Mouse (Mus musculus) layer of hippocampus, adult 2 months (tissue): ENCODE results near the gene Msmp. TPM values are rescaled to one million over a fixed set of nuclear protein-coding genes. Genes with fewer than 3 reads are reported as not detected.

Experiments
- DNase-seq, 2 experiments: peaks; one replicate each; pipeline ENCODE4 v3.0.0; 2022; ENCODE audit warnings: low spot score in 2 of 2
- H3K27ac ChIP-seq: fragments of 200-600 bp; 2 replicates; pipeline ENCODE4 v1.8.1; 2022
- H3K4me3 ChIP-seq: fragments of 200-600 bp; 2 replicates; pipeline ENCODE4 v1.8.1; 2022; ENCODE audit warnings: mild to moderate bottlenecking
- CTCF ChIP-seq: fragments of 200-600 bp; conservative IDR thresholded peaks from 2 replicates; pipeline ENCODE4 v1.8.1; 2022; ENCODE audit warnings: antibody characterized with exemption, mild to moderate bottlenecking, moderate library complexity
- long read RNA-seq, 2 experiments: library from polyadenylated mRNA; stranded (forward); transcript quantifications; one replicate each; pipeline ENCODE4 v2.0.0; 2021; ENCODE audit warnings: borderline mapping rate in 2 of 2
- total RNA-seq, 2 experiments: library from RNA; stranded (reverse); gene quantifications; 2 replicates each; pipeline ENCODE4 v1.2.3; 2021

Gene Msmp
- not detected for total RNA-seq
- long read RNA-seq, experiment 1: 0 reads
- long read RNA-seq, experiment 2: 0 reads

DNA sequence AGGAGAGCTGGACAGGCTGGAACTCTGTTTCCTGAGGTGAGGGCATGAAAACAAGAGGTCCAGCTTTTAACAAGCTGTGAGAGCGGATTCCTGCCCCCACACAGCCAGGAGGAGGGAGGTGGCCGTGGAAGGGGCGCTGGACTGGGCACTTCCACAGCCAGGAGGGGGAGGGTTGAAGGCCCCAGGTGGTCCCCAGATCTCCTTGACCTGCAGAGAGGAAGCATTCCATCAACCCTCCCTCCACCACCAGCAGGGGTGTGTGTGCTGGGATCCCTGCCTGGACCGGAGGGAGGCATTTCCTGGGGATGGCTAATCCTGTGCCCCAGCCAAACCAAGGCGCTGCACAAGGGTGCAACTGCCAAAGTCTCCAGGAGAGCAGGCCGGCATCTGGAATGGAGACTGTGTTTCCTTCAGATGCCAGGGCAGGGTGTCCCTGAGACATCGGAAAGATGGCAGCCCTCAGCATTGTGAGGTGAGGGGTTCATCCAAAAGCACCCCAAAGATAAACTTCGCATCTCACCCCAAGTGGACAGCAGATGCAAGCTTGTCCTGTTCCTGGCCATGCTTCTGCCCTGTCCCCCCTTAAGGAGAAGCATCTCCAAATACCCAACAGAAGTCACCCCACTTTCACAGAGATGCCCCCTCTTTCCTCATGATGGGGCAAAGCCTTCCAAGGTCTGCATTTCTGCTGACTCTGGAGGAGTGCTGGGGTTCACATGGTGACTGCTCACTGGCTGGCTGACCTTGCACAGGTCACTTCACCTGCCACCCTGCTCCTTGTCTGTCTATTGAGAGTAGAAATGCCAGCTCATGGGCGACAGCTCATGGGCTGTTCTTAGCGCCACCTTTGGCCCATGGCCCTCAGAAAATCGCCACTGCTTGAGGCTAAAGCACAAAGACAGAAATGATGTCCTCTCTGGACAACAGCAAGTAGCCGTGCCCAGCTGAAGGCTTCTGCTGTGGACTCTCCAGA lies at the start of gene Msmp:
Gene Msmp, minus strand, starts transcription at position 51 of the 973 bp plus-strand sequence.
- no peak within 1 kb of the TSS for H3K27ac ChIP-seq
- no peak; the same call in 1 of the 2 replicates for TF ChIP-seq CTCF
- no peak within 1 kb of the TSS for H3K4me3 ChIP-seq
- no peak for DNase-seq

DNA sequence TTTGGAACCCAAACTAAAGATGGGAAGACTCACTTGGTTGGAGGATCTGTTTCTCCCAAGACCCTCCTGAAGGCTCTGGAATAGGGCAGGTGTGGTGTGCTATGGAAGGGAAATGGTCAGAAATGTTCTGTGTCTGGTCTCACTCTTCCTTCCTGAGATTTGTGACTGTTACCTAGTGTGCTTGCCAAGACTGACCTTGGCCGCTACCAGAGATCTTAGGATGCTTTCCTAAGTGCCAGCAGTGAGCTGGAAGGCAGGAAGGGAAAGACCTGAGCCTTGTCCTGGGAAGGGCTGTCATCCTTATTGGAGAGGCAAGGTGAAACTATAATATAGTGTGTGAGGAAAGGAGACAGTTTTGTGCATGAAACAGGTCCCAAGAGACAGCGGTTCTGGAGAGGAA lies 49.4 kb upstream of the Msmp start:
- no peak for TF ChIP-seq CTCF
- Histone ChIP-seq H3K4me3 (no peak overlapping the region), H3K27ac (no peak overlapping the region)
- no peak for DNase-seq

DNA sequence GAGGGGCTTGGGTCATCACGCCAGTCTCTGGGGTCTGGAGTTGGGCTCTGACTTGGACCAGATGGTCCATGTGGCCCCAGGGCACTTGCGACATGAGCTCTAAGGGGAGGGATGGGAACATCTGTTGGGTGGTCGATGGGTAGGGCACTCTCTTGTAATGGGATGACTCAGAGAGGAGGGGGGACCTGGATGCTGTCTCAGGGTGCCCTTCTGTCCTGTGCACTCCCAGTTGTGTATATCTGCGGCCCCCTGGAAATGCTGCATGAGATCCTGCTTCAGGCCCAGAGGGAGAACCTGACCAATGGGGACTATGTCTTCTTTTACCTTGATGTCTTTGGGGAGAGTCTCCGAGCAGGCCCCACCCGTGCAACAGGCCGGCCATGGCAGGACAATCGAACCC lies 49.0 kb upstream of the Msmp start:
- no peak overlapping the region for H3K27ac ChIP-seq
- no peak for TF ChIP-seq CTCF
- no peak overlapping the region for H3K4me3 ChIP-seq
- no peak for DNase-seq

- H3K4me3 ChIP-seq: peak overlapping the region; percentile 82
- H3K27ac ChIP-seq: peak overlapping the region; percentile 95
- no peak for TF ChIP-seq CTCF
- no peak for DNase-seq
Measured at GRCm38 (mm10) chr4:43631956-43632920, 47.9 kb upstream of the Msmp start.

- H3K27ac ChIP-seq: peak within 1 kb of the TSS; percentile 95
- TF ChIP-seq CTCF: no peak
- peak within 1 kb of the TSS; percentile 82 for H3K4me3 ChIP-seq
- DNase-seq: no peak
Measured at GRCm38 (mm10) chr4:43631046-43631955, 47.0 kb upstream of the Msmp start, which contains the start of gene Npr2. Gene Npr2, plus strand, starts transcription at chr4:43631935.

- peak overlapping the region; percentile 95 for H3K27ac ChIP-seq
- H3K4me3 ChIP-seq: peak overlapping the region; percentile 82
- no peak for TF ChIP-seq CTCF
- no peak for DNase-seq
Measured at GRCm38 (mm10) chr4:43630671-43631045, 46.4 kb upstream of the Msmp start.

GRCm38 (mm10) chr4:43630030-43630581 lies 45.8 kb upstream of the Msmp start:
- DNase-seq: peak; percentile 89
- Histone ChIP-seq H3K27ac (peak overlapping the region; percentile 95), H3K4me3 (peak overlapping the region; percentile 30; the same call in 1 of the 2 replicates)
- peak; percentile 92 for TF ChIP-seq CTCF

DNA sequence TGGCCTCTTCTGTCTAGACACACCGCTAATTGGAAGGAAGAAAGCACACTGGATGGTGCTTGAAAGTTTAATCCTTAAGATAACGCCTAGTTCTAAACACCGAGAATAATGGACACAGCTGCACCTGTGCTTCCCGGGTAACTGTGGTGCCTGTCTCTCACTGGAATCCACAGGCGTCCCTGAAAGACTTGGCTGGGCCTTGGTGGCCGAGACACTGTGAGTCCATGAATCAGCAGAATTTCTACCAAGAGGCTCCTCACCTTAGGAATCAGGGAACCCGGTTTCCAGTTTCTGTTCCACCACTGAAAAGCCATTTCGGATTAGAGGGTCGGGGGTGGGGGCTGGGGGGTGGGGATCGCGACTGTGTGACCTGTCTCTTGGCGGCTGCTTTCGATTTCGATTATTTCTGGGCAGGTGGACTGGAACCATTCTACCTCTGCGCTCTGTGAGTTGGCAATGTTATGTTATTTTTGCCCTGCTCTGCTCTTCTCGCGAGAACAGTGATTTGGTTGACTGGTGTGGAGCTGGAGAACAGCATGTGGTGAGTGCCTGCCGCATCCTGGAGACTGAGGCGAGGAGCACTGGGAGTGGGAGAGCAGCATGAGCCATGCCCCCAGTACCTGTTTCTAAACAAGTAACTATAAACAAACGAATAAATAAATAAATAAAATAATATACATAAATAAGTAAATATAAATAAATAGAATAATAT lies 45.0 kb upstream of the Msmp start:
- 0 out of 2 replicates have a peak overlapping the region, but pooled peaks have one; percentile 67 for H3K27ac ChIP-seq
- DNase-seq: peak in 1 of 2 experiments; percentile 22

GRCm38 (mm10) chr4:43620146-43620778 lies 36.0 kb upstream of the Msmp start:
- DNase-seq: no peak
- TF ChIP-seq CTCF: no peak
- no peak overlapping the region for H3K27ac ChIP-seq

More for the DNA sequence above, 45.0 kb upstream of the Msmp start:
- no peak for TF ChIP-seq CTCF
- H3K4me3 ChIP-seq: no peak overlapping the region

DNA sequence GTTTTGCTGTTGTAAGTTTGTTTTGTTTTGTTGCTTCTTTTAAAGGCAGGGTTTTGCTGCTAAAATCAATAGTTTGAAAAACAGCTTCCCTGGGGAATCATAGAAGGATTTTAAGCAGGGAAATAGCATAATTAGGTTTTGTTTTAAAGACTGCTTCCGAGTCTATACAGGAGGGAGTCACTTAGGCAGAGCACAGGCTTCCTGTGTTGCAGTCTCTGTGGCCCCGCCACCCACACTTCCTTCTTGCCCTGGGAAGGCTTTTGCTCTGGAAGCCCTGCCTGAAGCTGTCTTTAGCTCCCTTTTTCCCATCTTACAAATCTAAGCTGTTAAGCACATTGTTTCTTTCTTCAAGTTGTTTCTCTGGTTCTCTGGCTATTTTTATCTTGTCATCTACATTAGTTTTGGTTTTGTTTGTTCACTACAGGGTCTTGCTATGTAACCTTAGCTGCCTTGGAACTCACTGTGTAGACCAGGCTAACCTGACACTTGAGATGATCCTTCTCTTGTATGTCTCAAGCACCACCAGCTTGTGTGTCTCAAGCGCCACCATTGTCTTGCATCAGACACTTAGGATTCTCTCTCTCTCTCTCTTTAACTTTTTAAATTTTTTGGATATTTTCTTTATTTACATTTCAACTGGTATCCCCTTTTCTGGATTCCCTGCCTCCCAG lies 28.9 kb upstream of the Msmp start:
- H3K4me3 ChIP-seq: no peak overlapping the region
- TF ChIP-seq CTCF: no peak
- no peak overlapping the region for H3K27ac ChIP-seq
- no peak for DNase-seq

More at GRCm38 (mm10) chr4:43620146-43620778, 36.0 kb upstream of the Msmp start:
- H3K4me3 ChIP-seq: no peak overlapping the region
